Mouse (Mus musculus) CD4-positive, CD25-positive, alpha-beta regulatory T cell, adult 2 months (primary cell): Measurements from ENCODE around the gene 6430531B16Rik.

Source experiments
- DNase-seq: peaks from one replicate; pipeline ENCODE4 v3.0.0-alpha.2; 2012; ENCODE audit warnings: low read depth, low spot score

6430531B16Rik gene

DNA sequence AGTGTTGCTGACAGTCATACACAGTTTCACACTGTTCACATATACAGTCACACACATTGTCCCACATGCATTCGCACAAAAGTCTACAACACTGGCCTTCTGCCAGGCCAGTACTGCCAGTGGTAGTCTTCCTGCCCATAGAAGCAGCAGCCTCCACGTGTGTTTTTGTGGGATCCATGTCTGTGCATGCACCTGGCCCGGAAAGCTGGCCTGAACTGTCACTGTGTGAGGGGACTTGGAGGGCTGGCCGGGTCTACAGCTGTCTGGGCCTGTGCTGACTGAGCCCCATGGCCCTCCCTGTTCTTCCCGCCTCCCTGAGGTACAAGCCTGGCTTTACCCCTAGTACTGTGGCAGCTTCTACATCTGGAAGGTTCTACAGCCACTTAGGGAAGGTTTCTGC lies 7.6 kb downstream of the 6430531B16Rik start:
- DNase-seq = no peak

DNA sequence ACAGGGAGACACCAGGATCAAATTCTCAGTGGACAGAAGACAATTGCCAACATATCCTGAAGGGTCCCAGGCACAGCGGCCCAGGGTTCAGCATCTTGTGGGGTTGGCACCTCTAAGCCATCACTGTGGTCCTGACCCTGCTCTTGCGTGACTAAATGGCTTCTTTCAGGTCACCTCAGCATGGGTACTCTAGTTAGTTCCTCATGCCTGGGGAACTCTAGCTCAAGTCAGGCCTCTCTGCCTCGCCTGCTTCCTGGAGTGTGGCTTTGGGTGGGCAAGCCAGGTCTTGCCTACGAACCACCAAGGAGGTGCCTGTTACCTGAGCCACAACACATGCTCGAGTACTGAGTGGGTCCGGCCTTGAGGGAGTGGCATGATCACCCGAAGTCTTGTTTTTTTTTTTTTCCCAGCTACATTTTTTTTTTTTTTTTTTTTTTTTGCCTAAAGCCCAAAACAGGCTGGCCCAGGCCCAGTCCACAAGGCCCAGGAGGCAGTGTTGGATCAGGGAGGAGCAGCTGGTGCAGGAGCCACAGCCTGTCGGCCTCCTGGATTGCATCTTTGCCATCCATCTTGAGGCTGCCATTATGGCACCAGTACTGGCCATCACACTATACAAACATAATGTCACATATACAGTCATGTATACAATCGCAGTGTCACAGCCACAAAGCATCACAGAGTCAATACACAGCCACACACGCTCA lies 8.2 kb downstream of the 6430531B16Rik start:
- no peak for DNase-seq

DNA sequence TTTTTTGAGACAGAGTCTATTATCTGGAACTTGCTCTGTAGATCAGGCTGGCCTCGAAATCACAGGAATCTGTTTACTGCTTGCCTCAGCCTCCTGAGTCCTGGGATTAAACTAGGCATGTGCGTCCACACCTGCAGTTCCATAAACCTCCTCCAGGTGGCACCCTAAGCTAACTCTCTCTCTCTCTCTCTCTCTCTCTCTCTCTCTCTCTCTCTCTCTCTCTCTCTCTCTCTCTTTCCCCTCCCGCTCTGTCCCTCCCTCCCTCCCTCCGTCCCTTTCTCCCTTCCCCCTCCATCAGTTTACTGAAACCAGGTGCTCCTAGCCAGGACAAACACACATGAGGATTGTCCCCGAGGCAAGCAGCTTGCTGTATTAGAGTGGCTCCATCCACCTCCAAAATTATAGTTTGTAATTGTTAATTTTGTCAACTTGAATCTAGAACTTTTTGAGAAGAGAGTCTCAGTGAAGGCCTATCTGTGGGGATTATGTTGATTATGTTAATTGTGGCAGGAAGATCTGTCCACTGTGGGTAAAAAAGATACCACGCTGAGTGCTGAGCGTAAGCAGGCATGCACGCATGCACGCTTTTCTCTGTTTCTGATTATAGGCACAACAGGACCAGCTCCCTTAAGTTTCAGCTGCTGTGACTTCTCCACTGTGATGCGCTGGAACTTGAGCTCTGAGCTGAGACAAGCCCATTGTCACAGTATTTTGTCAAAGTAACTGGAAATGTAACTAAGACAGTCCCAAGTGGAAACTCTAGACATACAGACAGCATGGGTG lies 9.0 kb downstream of the 6430531B16Rik start:
- DNase-seq = peak; percentile 90

DNA sequence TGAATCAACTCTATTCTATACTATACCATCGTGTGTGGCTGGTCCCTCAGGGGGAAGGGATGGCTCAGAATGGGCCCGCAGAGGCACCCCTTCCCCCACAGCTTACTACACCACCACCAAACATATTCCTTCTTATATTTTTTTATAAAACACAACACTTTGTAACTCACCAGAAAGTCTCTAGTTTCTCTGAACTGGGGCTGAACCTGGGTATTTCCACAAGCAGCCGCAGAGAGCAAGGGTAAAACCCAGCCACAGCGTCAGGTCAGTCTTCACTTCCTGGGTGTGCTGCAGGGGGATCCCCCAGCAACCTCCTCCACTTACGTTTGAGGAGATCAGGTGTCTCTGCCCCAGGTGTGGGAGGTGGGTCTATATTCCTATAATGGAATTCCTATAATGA lies 10.1 kb downstream of the 6430531B16Rik start:
- peak; percentile 90 for DNase-seq

DNA sequence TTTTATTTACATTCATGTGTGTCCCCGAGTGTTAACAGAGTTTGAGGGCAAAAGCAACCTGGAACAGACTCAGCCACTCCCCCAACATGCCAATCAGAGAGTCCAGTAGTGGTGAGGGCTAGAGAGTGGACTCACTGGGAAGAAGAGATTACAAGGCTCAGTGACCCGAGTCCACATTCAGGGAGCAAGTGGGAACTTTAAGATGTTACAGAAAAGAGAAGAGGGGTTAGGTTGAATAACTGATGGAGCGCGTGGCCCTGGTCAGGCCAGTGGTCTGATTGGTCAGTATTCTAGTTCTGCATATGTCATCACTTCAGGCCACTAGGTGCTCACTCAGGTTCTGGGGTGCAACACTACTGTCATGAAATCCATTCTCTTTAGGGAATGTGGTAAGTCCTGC lies 11.4 kb downstream of the 6430531B16Rik start:
- DNase-seq = no peak

DNA sequence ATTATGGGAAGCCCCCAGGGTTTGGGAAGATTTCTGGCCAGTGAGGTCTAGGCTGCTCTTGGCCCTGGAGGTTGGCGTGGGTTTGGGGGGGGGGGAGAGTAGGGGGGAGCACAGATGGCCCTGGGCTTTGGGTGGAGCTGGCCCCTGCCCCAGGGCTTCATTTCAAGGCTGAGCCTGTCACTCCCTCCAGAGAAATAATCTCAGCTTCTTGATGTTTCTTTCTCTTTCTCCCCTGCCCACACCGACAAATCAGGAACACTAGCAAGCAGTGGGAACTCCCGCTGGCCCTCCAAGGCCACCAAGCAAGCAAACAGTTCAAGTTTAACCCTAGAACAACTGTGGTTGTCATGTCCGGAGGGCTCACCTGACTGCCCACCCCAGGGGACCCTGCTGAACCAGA lies 14.7 kb downstream of the 6430531B16Rik start:
- DNase-seq = no peak

DNA sequence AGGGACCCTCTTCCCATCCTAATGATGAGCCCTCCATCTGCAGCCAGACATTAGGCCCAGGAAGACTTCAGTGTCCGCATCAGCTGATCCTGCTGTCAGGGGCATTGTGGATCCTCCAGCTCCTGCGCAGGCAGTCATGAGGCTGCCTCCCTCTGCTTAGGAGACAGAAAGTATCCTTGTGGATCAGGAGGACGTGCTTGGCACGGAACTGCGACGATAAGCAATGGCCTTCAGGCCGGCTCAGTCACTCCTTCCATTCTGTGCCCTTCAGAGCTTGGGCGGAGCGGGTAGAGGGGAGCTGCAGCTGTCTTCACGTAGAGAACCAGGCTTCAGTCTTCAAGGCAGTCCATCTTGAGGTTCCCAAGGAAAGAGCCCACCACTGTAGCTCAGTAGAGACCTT lies 17.4 kb downstream of the 6430531B16Rik start:
- DNase-seq = no peak

DNA sequence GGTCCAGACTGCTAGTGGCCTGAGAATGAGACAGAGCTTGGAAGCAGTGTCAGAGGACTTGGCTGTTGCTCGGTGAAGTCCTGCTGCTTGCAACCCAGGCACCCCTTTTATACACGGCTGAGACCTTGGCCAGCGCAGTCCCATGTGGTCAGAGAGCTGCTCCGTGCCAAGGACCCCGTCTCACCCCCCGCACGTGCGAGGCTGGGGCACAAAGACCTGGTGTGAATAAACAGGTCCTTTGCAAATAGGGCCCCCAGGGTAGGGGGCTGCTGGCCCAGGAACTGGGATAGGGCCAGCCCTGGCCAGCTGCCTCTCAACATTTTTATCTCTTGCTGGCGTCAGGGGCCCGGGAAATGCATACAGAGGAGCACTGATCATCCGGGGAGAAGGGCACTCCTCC lies 20.6 kb downstream of the 6430531B16Rik start:
- DNase-seq = no peak

DNA sequence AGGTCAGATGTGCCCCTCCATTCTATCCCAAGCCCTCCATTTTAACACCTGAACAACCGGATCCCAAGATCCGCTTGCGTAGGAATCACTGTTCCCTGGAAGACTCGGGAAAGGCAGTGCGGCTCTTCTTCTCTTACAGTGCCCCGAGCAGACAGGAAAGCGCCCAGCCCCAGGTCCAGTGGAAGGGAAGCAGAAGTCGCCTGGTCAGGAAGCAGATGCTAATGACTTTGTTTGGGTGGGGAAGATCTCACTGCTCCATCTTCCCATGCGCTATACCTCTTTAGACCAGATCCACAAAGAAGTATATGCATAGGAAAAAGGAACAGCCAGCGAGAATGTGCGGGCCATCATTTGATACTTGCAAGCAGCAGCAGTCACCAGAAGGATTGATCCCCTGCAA lies 21.1 kb downstream of the 6430531B16Rik start:
- no peak for DNase-seq

DNA sequence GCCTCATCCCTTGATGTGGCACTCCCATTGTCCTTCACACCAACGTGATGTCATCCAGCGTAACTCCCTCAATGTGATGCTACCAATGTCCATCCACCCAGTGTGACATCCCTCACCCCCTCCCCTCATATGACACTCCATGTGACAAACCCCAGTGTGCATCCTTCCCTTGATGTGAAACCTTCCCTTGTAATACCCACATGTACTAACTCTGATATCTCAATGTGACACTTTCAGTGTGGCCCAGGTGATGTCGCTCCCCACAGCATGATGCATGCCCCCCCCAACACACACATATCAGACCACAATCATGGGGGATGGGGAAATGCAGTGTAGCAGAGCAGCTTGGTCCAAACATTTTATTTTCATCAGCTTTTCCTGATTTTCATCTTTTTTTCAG lies 21.9 kb downstream of the 6430531B16Rik start:
- no peak for DNase-seq

DNA sequence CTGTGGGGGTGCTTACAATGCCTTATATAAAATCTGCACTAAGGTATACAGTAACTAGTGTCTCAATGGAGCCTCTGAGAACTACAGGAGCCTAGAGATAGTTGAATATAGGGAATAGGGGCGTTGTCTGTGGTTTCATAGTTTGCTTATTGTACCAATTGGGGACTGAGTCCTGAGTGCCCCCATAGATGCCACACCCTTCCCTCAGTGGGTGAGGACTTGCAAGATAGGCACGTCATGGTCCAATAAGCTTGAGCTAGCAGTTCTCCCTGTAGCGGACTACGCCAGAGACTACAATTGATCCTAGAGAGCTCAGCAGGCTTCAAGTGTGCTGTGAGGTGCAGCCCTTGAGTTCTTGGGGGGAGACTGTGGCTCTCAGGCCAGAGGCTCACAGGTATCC lies 23.1 kb downstream of the 6430531B16Rik start:
- DNase-seq = no peak

DNA sequence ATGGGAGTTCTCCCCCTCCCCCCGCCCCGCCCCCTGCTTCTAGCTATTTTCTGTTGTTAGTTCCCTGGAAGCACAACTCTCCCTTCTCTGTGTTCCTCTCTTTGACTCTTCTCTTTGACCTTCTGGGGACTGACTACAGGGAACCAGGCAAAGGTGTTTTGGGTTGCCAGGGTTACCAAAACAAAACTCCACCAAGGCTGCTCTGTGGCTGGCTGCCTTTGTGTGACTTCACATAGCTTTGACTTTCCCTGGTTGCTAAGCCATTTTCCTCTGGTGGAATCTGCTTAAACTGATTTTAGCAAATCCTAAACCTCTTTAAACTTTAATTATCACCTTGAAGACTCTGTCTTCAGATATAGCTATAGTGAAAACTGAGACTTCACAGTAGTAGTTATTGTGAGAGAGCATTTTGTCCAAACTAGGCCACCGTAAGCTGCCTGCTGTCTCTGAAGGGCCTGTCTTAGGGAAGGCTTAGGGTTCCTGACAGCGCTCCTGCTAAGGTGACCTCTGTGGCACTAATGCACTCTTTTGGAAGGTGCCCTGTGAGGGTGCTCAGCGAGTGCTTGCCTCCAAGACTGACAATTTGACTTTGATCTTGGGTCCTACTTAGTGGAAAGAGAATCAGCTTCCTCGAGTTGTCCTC lies 26.4 kb downstream of the 6430531B16Rik start:
- peak; percentile 49 for DNase-seq

DNA sequence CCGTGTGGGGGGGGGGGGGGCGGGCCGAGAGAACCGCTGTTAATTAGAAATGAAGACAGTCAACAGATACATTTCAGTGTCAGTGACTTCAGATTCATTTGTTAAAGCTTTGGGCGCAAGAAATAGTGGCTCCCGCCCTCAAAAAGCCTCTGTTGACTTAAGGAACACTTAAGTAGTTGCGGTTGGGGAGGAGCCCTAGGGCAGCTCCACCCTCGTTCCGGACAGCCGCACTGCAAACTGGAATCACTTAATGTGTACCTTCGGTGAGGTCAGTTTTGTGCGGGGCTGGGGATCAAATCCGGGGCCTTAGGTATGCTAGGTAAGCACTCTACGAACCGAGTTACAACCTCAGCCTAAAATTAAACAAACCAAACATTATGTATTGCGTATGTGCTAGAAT lies 27.5 kb downstream of the 6430531B16Rik start:
- DNase-seq = peak; percentile 68

DNA sequence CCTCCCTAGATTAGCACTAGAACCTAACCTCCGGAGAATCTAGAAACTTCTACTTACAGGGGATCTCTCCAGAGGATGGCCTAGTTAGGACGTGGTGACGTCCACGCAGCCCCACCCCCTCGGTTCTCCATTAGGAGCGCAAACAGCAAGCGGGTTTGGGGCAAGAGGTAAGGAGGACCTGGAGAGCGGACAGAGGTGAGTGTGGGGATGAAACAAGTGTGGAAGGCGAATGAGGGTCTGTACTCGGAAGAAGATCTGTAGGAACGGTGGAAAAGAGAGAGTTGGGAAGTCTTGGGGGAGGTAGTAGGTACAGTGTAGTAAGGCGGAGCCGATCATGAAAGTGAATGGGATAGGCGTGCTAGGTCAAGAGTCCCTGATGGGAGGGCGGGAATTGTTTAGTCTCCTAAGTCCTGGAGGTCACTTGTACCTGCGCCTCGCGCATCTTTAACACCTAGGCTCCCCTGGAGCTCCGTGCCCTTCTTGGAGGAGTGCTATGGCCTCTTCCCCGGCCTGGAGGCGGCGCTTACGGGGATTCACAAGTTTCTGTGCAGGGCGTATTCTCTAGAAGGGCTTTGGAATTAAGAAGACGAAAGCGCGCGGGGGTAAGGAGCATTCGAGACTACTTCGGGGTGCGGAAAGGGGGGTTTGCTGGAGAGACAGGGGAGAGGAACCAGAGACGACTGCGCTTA lies 28.1 kb downstream of the 6430531B16Rik start:
- DNase-seq = peak; percentile 84

DNA sequence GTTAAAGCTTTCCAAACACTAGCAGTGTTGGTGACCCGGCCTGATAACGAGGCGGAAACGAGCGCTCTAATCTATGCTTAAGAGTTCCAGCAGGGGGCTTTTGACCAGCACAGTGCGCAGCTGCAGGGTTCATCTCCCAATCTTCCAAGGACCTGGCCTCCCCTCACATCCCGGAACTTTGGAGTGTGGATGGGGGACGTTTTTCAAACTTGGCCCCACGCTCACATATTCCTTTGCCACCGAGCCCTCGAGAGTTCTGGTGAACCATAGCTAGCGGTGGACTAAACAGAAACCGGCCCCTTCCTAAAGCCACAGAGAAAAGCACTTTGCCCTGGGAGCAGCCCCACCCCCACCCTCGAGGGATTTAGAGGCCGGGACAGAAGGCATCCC lies 28.7 kb downstream of the 6430531B16Rik start:
- DNase-seq = peak; percentile 78

DNA sequence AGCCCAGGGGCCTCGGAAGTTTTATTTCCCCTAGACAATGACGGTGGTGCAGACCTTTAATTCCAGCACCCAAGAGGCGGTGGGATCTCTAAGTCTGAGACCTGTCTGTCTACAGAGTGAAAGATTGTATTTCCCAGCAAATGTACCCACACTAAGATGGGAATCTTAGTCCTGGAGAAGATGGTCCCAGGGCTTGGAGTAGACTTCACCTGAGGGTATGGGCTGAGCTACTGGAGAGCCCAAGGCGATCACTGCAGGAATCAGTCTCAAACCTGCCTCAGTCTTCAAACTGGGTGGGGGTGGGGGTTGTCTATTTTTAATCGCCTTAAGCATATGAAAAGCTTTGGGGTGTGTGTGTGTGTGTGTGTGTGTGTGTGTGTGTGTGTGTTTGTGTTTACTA lies 32.5 kb downstream of the 6430531B16Rik start:
- DNase-seq = no peak

DNA sequence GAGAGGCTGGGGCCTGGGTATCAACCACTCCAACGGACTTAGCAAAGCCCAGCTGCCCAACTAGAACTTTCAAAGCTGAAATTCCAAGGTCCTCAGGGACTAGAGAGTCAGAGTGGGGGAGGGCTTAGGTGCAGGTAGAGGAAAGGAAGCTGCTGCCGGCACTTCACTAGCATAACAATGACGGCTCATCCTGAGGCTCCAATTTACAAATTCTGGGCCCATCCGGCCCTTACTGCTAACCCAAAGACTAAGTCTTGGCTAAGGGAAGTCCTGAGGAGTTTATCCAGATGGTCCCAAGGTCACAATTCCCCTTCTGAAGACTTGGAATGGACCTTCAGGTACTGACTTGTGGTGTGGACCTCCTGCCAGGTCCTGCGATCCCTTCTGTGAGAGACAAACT lies 33.0 kb downstream of the 6430531B16Rik start:
- no peak for DNase-seq

DNA sequence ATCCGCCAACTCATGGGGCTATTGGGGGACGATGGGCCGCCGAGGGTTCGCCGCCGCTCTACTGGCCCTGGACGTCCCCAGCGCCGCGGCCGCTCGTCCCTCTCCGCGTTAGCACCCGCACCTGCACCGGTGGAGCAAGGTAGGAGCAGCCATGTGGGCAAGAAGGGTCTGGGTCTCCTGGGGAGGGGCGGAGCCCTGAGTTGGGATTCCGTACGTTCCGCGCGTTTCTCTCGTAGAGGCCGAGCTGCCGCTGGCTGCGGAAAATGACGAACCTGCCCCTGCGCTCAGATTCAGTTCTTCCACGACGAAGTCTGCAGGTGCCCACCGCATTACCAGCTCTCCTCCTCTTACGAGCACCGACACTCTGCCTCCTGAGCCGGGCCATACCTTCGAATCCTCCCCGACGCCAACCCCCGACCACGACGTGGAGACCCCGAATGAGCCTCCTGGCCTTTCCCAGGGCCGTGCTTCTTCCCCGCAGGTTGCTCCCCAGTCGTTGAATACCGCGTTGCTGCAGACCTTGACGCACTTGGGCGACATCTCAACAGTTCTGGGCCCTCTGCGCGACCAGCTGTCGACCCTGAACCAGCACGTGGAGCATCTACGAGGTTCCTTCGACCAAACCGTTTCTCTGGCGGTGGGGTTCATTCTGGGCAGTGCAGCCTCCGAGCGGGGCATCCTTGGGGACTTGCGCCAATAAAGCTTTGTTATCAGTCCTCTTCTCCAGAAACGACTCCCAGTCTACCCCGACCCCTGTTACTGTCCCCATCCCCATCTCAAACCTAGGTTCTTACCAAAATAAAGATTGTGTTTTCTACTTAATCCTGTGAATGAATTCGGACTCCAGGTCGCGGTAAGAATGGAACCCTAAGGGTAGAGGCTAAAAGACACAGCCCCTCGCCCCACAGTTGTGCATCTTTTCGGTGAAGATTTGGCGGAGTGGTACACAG lies 34.0 kb downstream of the 6430531B16Rik start:
- peak; percentile 57 for DNase-seq

DNA sequence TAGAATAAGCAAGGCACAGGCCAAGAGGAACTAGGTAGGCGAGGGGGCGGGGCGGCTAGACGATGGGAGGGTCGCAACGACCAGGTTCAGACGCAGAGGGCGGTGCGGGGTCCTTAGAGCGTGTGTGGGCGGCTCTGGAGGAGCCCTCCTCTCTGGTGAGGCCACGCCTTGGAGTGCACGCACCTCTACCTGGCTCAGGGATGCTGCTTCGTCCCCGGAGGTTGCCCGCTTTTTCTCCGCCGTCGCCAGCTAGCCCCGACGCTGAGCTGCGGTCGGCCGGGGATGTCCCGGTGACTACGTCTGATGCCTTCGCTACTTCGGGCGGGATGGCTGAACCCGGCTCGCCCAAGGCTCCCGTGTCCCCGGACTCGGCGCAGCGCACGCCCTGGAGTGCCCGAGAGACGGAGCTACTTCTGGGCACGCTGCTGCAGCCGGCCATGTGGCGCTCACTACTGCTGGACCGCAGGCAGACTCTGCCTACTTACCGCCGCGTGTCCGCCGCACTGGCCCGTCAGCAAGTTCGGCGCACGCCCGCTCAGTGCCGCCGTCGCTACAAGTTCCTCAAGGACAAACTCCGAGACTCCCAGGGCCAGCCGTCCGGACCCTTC lies 34.8 kb downstream of the 6430531B16Rik start, which contains the start of gene Utf1:
Gene Utf1, plus strand, starts transcription at position 116 of the 608 bp plus-strand sequence.
- DNase-seq = peak; percentile 73

DNA sequence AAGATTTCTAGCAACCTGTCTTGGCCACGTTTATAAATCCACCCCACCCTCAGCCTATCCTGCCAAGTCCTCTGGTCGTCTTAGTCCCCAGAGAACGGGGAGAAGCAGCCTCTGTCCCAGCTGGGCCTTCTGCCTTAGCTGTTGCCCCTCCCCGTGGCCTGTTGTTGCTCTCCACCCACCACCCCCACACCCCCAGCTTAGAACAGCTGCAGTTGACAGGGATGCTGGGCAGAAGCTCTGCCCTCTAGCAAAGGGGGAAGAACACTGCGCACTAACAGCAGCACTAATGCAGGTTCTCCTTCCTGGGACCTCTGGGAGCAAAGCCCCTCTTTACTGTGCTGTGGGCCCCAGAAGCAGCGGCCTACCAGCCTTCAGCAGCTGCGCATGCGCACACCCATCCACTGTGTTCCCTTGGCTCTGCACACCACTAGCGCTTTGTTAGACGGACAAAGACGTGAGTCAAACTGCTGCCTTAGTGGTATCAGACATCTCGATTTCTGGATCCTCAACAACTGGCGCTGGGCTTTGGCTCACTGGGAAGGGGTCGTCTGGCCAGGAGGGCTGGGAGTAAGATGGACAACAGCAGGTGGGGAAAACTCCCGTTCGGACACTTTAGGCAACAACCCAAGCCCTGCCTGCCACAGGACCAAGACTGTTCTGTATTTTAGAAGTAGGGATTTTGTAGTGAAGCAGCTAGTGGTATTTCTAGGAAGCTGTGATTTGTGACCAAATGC lies 37.9 kb downstream of the 6430531B16Rik start:
- DNase-seq = no peak
